Mouse (Mus musculus): ENCODE measurements around the gene Bora. TPM values are rescaled to one million over a fixed set of nuclear protein-coding genes. Genes with fewer than 3 reads are reported as not detected.
"Not testable (repeated sequence)": the region's sequence is repeated elsewhere in the genome, so short reads cannot be mapped to it uniquely, and the experiment has no call there.

Bora gene
- polyA plus RNA-seq, 1 experiment from 2014 or later, result 72.4 TPM

GRCm38 (mm10) chr14:99032596-99032995, 13.4 kb upstream of the Bora start:
- no peaks in the 10 kb centered on the region for H3K9me3 ChIP-seq (ENCODE audit: control insufficient read depth, low read length)
- H3K27me3 ChIP-seq (ENCODE audit: control insufficient read depth, insufficient read depth, low read depth, low read length), result no peaks in the 10 kb centered on the region
- ATAC-seq (ENCODE audit: low read depth), result no peak
- H3K4me3 ChIP-seq (ENCODE audit: low read length), result no peak overlapping the region
- no peaks in the 10 kb centered on the region for H3K4me1 ChIP-seq (replicated peaks; ENCODE audit: control insufficient read depth, insufficient read depth, low read length)
- no peak overlapping the region for H3K4me2 ChIP-seq (ENCODE audit: low read depth, low read length)
- 69% methylated on average over 5 of the region's 5 CpGs for WGBS
- H3K9ac ChIP-seq (ENCODE audit: low read length), result no peak overlapping the region
- H3K36me3 ChIP-seq (ENCODE audit: control insufficient read depth, insufficient read depth, low read length), result peaks cover 10% of the 10 kb centered on the region; the same call in 1 of the 2 replicates
- H3K27ac ChIP-seq (ENCODE audit: low read length), result no peak overlapping the region

- H3K9me3 ChIP-seq (ENCODE audit: control insufficient read depth, low read length); H3K4me2 ChIP-seq (ENCODE audit: low read depth, low read length); H3K4me3 ChIP-seq (ENCODE audit: low read length); H3K9ac ChIP-seq (ENCODE audit: low read length); H3K4me1 ChIP-seq (replicated peaks; ENCODE audit: control insufficient read depth, insufficient read depth, low read length); H3K27me3 ChIP-seq (ENCODE audit: control insufficient read depth, insufficient read depth, low read depth, low read length); H3K27ac ChIP-seq (ENCODE audit: low read length); ATAC-seq (ENCODE audit: low read depth): not testable (repeated sequence)
- H3K36me3 ChIP-seq (ENCODE audit: control insufficient read depth, insufficient read depth, low read length), result peaks cover 12% of the 10 kb centered on the region; the same call in 1 of the 2 replicates
- 89% methylated on average over 8 of the region's 8 CpGs for WGBS
Measured at GRCm38 (mm10) chr14:99034851-99035250, 11.2 kb upstream of the Bora start.

GRCm38 (mm10) chr14:99036039-99036438, 10.0 kb upstream of the Bora start:
- no peaks in the 10 kb centered on the region for H3K9me3 ChIP-seq (ENCODE audit: control insufficient read depth, low read length)
- H3K27ac ChIP-seq (ENCODE audit: low read length), result no peak overlapping the region
- no peak overlapping the region for H3K4me3 ChIP-seq (ENCODE audit: low read length)
- no peak overlapping the region for H3K9ac ChIP-seq (ENCODE audit: low read length)
- 0 out of 2 replicates have a peak, but pooled peaks have one; percentile 17 for ATAC-seq (ENCODE audit: low read depth)
- H3K4me1 ChIP-seq (replicated peaks; ENCODE audit: control insufficient read depth, insufficient read depth, low read length), result no peaks in the 10 kb centered on the region; the same call in 1 of the 2 replicates
- H3K27me3 ChIP-seq (ENCODE audit: control insufficient read depth, insufficient read depth, low read depth, low read length), result no peaks in the 10 kb centered on the region
- peaks cover 12% of the 10 kb centered on the region; the same call in 1 of the 2 replicates for H3K36me3 ChIP-seq (ENCODE audit: control insufficient read depth, insufficient read depth, low read length)
- H3K4me2 ChIP-seq (ENCODE audit: low read depth, low read length), result no peak overlapping the region
- WGBS, result 47% methylated on average over 4 of the region's 4 CpGs

GRCm38 (mm10) chr14:99037703-99038102, 8.3 kb upstream of the Bora start:
- H3K4me2 ChIP-seq (ENCODE audit: low read depth, low read length), result no peak overlapping the region
- WGBS, result 77% methylated on average over 2 of the region's 2 CpGs
- H3K36me3 ChIP-seq (ENCODE audit: control insufficient read depth, insufficient read depth, low read length), result peaks cover 8% of the 10 kb centered on the region; the same call in 1 of the 2 replicates
- H3K27ac ChIP-seq (ENCODE audit: low read length), result no peak overlapping the region
- peak; percentile 26; the same call in 1 of the 2 replicates for ATAC-seq (ENCODE audit: low read depth)
- peaks cover 2% of the 10 kb centered on the region; the same call in 1 of the 2 replicates for H3K4me1 ChIP-seq (replicated peaks; ENCODE audit: control insufficient read depth, insufficient read depth, low read length)
- H3K4me3 ChIP-seq (ENCODE audit: low read length), result no peak overlapping the region
- no peaks in the 10 kb centered on the region for H3K27me3 ChIP-seq (ENCODE audit: control insufficient read depth, insufficient read depth, low read depth, low read length)
- H3K9me3 ChIP-seq (ENCODE audit: control insufficient read depth, low read length), result no peaks in the 10 kb centered on the region
- H3K9ac ChIP-seq (ENCODE audit: low read length), result no peak overlapping the region

- 84% methylated on average over 5 of the region's 5 CpGs for WGBS
- not testable (repeated sequence) for ATAC-seq (ENCODE audit: low read depth); H3K4me3 ChIP-seq (ENCODE audit: low read length); H3K36me3 ChIP-seq (ENCODE audit: control insufficient read depth, insufficient read depth, low read length); H3K4me2 ChIP-seq (ENCODE audit: low read depth, low read length); H3K9me3 ChIP-seq (ENCODE audit: control insufficient read depth, low read length); H3K9ac ChIP-seq (ENCODE audit: low read length); H3K27ac ChIP-seq (ENCODE audit: low read length); H3K27me3 ChIP-seq (ENCODE audit: control insufficient read depth, insufficient read depth, low read depth, low read length)
- peaks cover 10% of the 10 kb centered on the region for H3K4me1 ChIP-seq (replicated peaks; ENCODE audit: control insufficient read depth, insufficient read depth, low read length)
Measured at GRCm38 (mm10) chr14:99039308-99039707, 6.7 kb upstream of the Bora start.

- 55% methylated on average over 4 of the region's 4 CpGs for WGBS
- H3K9me3 ChIP-seq (ENCODE audit: control insufficient read depth, low read length), result no peaks in the 10 kb centered on the region
Measured at GRCm38 (mm10) chr14:99041416-99041815, 4.6 kb upstream of the Bora start.

GRCm38 (mm10) chr14:99043499-99043898, 2.5 kb upstream of the Bora start:
- peak overlapping the region; percentile 7; the same call in 1 of the 2 replicates for H3K4me3 ChIP-seq (ENCODE audit: low read length)
- H3K4me1 ChIP-seq (replicated peaks; ENCODE audit: control insufficient read depth, insufficient read depth, low read length), result peaks cover 17% of the 10 kb centered on the region
- H3K36me3 ChIP-seq (ENCODE audit: control insufficient read depth, insufficient read depth, low read length), result 0 out of 2 replicates have a peak, but pooled peaks cover 1% of the 10 kb centered on the region
- no peaks in the 10 kb centered on the region for H3K27me3 ChIP-seq (ENCODE audit: control insufficient read depth, insufficient read depth, low read depth, low read length)
- H3K9ac ChIP-seq (ENCODE audit: low read length), result no peak overlapping the region
- WGBS, result 56% methylated on average over 1 of the region's 1 CpGs
- no peak for ATAC-seq (ENCODE audit: low read depth)
- H3K4me2 ChIP-seq (ENCODE audit: low read depth, low read length), result peak overlapping the region; percentile 74; the same call in 1 of the 2 replicates
- H3K27ac ChIP-seq (ENCODE audit: low read length), result no peak overlapping the region
- no peaks in the 10 kb centered on the region for H3K9me3 ChIP-seq (ENCODE audit: control insufficient read depth, low read length)

More at GRCm38 (mm10) chr14:99041416-99041815, 4.6 kb upstream of the Bora start:
- Histone ChIP-seq H3K36me3 (ENCODE audit: control insufficient read depth, insufficient read depth, low read length) (peaks cover 5% of the 10 kb centered on the region; the same call in 1 of the 2 replicates), H3K4me2 (ENCODE audit: low read depth, low read length) (no peak overlapping the region), H3K4me1 (replicated peaks; ENCODE audit: control insufficient read depth, insufficient read depth, low read length) (peaks cover 14% of the 10 kb centered on the region), H3K4me3 (ENCODE audit: low read length) (no peak overlapping the region), H3K27me3 (ENCODE audit: control insufficient read depth, insufficient read depth, low read depth, low read length) (no peaks in the 10 kb centered on the region), H3K27ac (ENCODE audit: low read length) (no peak overlapping the region), H3K9ac (ENCODE audit: low read length) (no peak overlapping the region)
- ATAC-seq (ENCODE audit: low read depth), result no peak

- H3K9me3 ChIP-seq (ENCODE audit: control insufficient read depth, low read length), result no peaks in the 10 kb centered on the region
- peaks cover 17% of the 10 kb centered on the region for H3K4me1 ChIP-seq (replicated peaks; ENCODE audit: control insufficient read depth, insufficient read depth, low read length)
- WGBS, result 45% methylated on average over 10 of the region's 10 CpGs
- H3K4me3 ChIP-seq (ENCODE audit: low read length), result peak overlapping the region; percentile 98
- H3K27me3 ChIP-seq (ENCODE audit: control insufficient read depth, insufficient read depth, low read depth, low read length), result no peaks in the 10 kb centered on the region
- H3K36me3 ChIP-seq (ENCODE audit: control insufficient read depth, insufficient read depth, low read length), result no peaks in the 10 kb centered on the region
- H3K9ac ChIP-seq (ENCODE audit: low read length), result 0 out of 2 replicates have a peak overlapping the region, but pooled peaks have one; percentile 1
- ATAC-seq (ENCODE audit: low read depth), result no peak
- no peak overlapping the region for H3K27ac ChIP-seq (ENCODE audit: low read length)
- peak overlapping the region; percentile 74 for H3K4me2 ChIP-seq (ENCODE audit: low read depth, low read length)
Measured at GRCm38 (mm10) chr14:99044096-99044495, 1.9 kb upstream of the Bora start.

GRCm38 (mm10) chr14:99044718-99045117, 1.3 kb upstream of the Bora start:
- H3K4me2 ChIP-seq (ENCODE audit: low read depth, low read length), result peak overlapping the region; percentile 74
- H3K4me3 ChIP-seq (ENCODE audit: low read length), result peak overlapping the region; percentile 98
- ATAC-seq (ENCODE audit: low read depth), result no peak
- H3K4me1 ChIP-seq (replicated peaks; ENCODE audit: control insufficient read depth, insufficient read depth, low read length), result peaks cover 17% of the 10 kb centered on the region
- H3K27ac ChIP-seq (ENCODE audit: low read length), result no peak overlapping the region
- no peaks in the 10 kb centered on the region for H3K36me3 ChIP-seq (ENCODE audit: control insufficient read depth, insufficient read depth, low read length)
- peak overlapping the region; percentile 99 for H3K9ac ChIP-seq (ENCODE audit: low read length)
- H3K9me3 ChIP-seq (ENCODE audit: control insufficient read depth, low read length), result no peaks in the 10 kb centered on the region
- 2% methylated on average over 5 of the region's 5 CpGs for WGBS
- no peaks in the 10 kb centered on the region for H3K27me3 ChIP-seq (ENCODE audit: control insufficient read depth, insufficient read depth, low read depth, low read length)
